Mouse (Mus musculus): Measurements from ENCODE around the gene Rnf150. TPM values are rescaled to one million over a fixed set of nuclear protein-coding genes. Genes with fewer than 3 reads are reported as not detected.

Rnf150 gene
- polyA plus RNA-seq, 1 experiment: 12.2 TPM

GRCm38 (mm10) chr8:82943223-82944006 lies 80.3 kb downstream of the Rnf150 start:
- DNase-seq (ENCODE audit: low spot score): no peak

- no peak for DNase-seq (ENCODE audit: low spot score)
Observed at GRCm38 (mm10) chr8:82945867-82946266, 82.7 kb downstream of the Rnf150 start.

GRCm38 (mm10) chr8:82946658-82947057 lies 83.5 kb downstream of the Rnf150 start:
- no peak for DNase-seq (ENCODE audit: low spot score)

GRCm38 (mm10) chr8:82955162-82955754 lies 92.1 kb downstream of the Rnf150 start:
- DNase-seq (ENCODE audit: low spot score): no peak

- no peak for DNase-seq (ENCODE audit: low spot score)
Observed at GRCm38 (mm10) chr8:82959491-82959890, 96.3 kb downstream of the Rnf150 start.

- no peak for DNase-seq (ENCODE audit: low spot score)
Observed at GRCm38 (mm10) chr8:82959980-82960610, 96.9 kb downstream of the Rnf150 start.

- DNase-seq (ENCODE audit: low spot score): no peak
Observed at GRCm38 (mm10) chr8:82964537-82964936, 101.4 kb downstream of the Rnf150 start.

GRCm38 (mm10) chr8:82967879-82968678 lies 104.9 kb downstream of the Rnf150 start:
- DNase-seq (ENCODE audit: low spot score): no peak

GRCm38 (mm10) chr8:82969967-82970366 lies 106.8 kb downstream of the Rnf150 start:
- no peak for DNase-seq (ENCODE audit: low spot score)

- no peak for DNase-seq (ENCODE audit: low spot score)
Observed at GRCm38 (mm10) chr8:82972812-82973211, 109.7 kb downstream of the Rnf150 start.

- no peak for DNase-seq (ENCODE audit: low spot score)
Observed at GRCm38 (mm10) chr8:82973331-82973730, 110.2 kb downstream of the Rnf150 start.

- DNase-seq (ENCODE audit: low spot score): no peak
Observed at GRCm38 (mm10) chr8:82981244-82981855, 118.2 kb downstream of the Rnf150 start.

- DNase-seq (ENCODE audit: low spot score): no peak
Observed at GRCm38 (mm10) chr8:82982873-82983272, 119.7 kb downstream of the Rnf150 start.

GRCm38 (mm10) chr8:82983301-82983700 lies 120.1 kb downstream of the Rnf150 start:
- DNase-seq (ENCODE audit: low spot score): no peak

- no peak for DNase-seq (ENCODE audit: low spot score)
Observed at GRCm38 (mm10) chr8:82992093-82992492, 128.9 kb downstream of the Rnf150 start.

- no peak for DNase-seq (ENCODE audit: low spot score)
Observed at GRCm38 (mm10) chr8:82995727-82996438, 132.7 kb downstream of the Rnf150 start.

- no peak for DNase-seq (ENCODE audit: low spot score)
Observed at GRCm38 (mm10) chr8:82996843-82997242, 133.7 kb downstream of the Rnf150 start.

GRCm38 (mm10) chr8:82998778-82999177 lies 135.6 kb downstream of the Rnf150 start:
- no peak for DNase-seq (ENCODE audit: low spot score)

- no peak for DNase-seq (ENCODE audit: low spot score)
Observed at GRCm38 (mm10) chr8:83003187-83003586, 140.0 kb downstream of the Rnf150 start.

- DNase-seq (ENCODE audit: low spot score): no peak
Observed at GRCm38 (mm10) chr8:83009481-83009880, 146.3 kb downstream of the Rnf150 start.

GRCm38 (mm10) chr8:83011286-83011685 lies 148.1 kb downstream of the Rnf150 start:
- no peak for DNase-seq (ENCODE audit: low spot score)

Data from urinary bladder, adult 2 months (tissue).